Mouse (Mus musculus): ENCODE measurements around the gene Tnrc6a. TPM values are rescaled to one million over a fixed set of nuclear protein-coding genes. Genes with fewer than 3 reads are reported as not detected.

Tnrc6a gene
- total and polyA plus RNA-seq, 3 experiments, result 15.3 to 34.5 TPM; not detected in 1

GRCm38 (mm10) chr7:123108058-123109055 lies 15.3 kb upstream of the Tnrc6a start (continued):
- TF ChIP-seq ZKSCAN1 (IDR thresholded peaks at IDR 0.05; ENCODE audit: low read depth, low read length), result no peak
- TF ChIP-seq TCF12 (IDR thresholded peaks at IDR 0.05; ENCODE audit: low read depth, low read length), result peak; percentile 47; the same call in 1 of the 2 replicates
- TF ChIP-seq MXI1 (IDR thresholded peaks at IDR 0.05; ENCODE audit: low read depth, low read length), result peak; percentile 88
- no peak for TF ChIP-seq POLR2A (IDR thresholded peaks at IDR 0.05; ENCODE audit: control insufficient read depth in 1 of 2, insufficient read depth in 1 of 2, low read depth in 1 of 2, low read length in 2 of 2, poor library complexity in 1 of 2)
- TF ChIP-seq ZC3H11A (IDR thresholded peaks at IDR 0.05; ENCODE audit: low read depth, low read length), result no peak
- TF ChIP-seq RAD21 (IDR thresholded peaks at IDR 0.05; ENCODE audit: low read depth, low read length), result no peak
- peak; percentile 65; the same call in 1 of the 2 replicates for TF ChIP-seq RCOR1 (IDR thresholded peaks at IDR 0.05; ENCODE audit: low read depth, low read length)
- TF ChIP-seq ELF1 (IDR thresholded peaks at IDR 0.05; ENCODE audit: low read depth, low read length), result no peak

- TF ChIP-seq CHD2 (IDR thresholded peaks at IDR 0.05; ENCODE audit: low read length) (no peak), ELF1 (IDR thresholded peaks at IDR 0.05; ENCODE audit: low read depth, low read length) (peak; percentile 9; the same call in 1 of the 2 replicates)
- Histone ChIP-seq H3K4me1 (ENCODE audit: control insufficient read depth in 1 of 2, insufficient read depth in 2 of 2, low read length in 2 of 2) (peaks cover 0 to 20% of the 10 kb centered on the region in 2 experiments; a peak in 2 of 4 replicates), H3K36me3 (ENCODE audit: control insufficient read depth in 1 of 2, insufficient read depth in 2 of 2, low read length in 2 of 2) (peaks cover 0 to 7% of the 10 kb centered on the region in 2 experiments; a peak in 2 of 4 replicates), H3K9me3 (replicated peaks; ENCODE audit: insufficient read depth, low read length) (no peaks in the 10 kb centered on the region), H3K79me2 (ENCODE audit: control insufficient read depth, insufficient read depth, low read length, poor library complexity) (no peaks in the 10 kb centered on the region), H3K27ac (ENCODE audit: control insufficient read depth, low read depth, low read length) (peak overlapping the region; percentile 93), H3K9ac (ENCODE audit: control insufficient read depth, low read depth, low read length, poor library complexity, severe bottlenecking) (0 out of 2 replicates have a peak overlapping the region, but pooled peaks have one; percentile 53), H3K27me3 (ENCODE audit: control insufficient read depth in 1 of 2, insufficient read depth in 2 of 2, low read length in 2 of 2) (no peaks in the 10 kb centered on the region), H3K4me3 (ENCODE audit: control insufficient read depth in 1 of 2, insufficient read depth in 1 of 2, low read depth in 2 of 2, low read length in 2 of 2) (peak overlapping the region in 1 of 2 experiments; percentile 43; a peak in 3 of 4 replicates)
- peak; percentile 70 for DNase-seq (ENCODE audit: low read depth, low spot score)
Observed at GRCm38 (mm10) chr7:123109361-123110000, 14.2 kb upstream of the Tnrc6a start.

GRCm38 (mm10) chr7:123110135-123110534 lies 13.6 kb upstream of the Tnrc6a start:
- Histone ChIP-seq H3K4me3 (ENCODE audit: control insufficient read depth in 1 of 2, insufficient read depth in 1 of 2, low read depth in 2 of 2, low read length in 2 of 2) (no peak overlapping the region), H3K27me3 (ENCODE audit: control insufficient read depth in 1 of 2, insufficient read depth in 2 of 2, low read length in 2 of 2) (no peaks in the 10 kb centered on the region), H3K9me3 (replicated peaks; ENCODE audit: insufficient read depth, low read length) (no peaks in the 10 kb centered on the region), H3K9ac (ENCODE audit: control insufficient read depth, low read depth, low read length, poor library complexity, severe bottlenecking) (no peak overlapping the region), H3K79me2 (ENCODE audit: control insufficient read depth, insufficient read depth, low read length, poor library complexity) (no peaks in the 10 kb centered on the region), H3K27ac (ENCODE audit: control insufficient read depth, low read depth, low read length) (no peak overlapping the region), H3K36me3 (ENCODE audit: control insufficient read depth in 1 of 2, insufficient read depth in 2 of 2, low read length in 2 of 2) (peaks cover 0 to 7% of the 10 kb centered on the region in 2 experiments; a peak in 2 of 4 replicates), H3K4me1 (ENCODE audit: control insufficient read depth in 1 of 2, insufficient read depth in 2 of 2, low read length in 2 of 2) (peaks cover 0 to 20% of the 10 kb centered on the region in 2 experiments; a peak in 2 of 4 replicates)
- no peak for TF ChIP-seq ZNF384 (IDR thresholded peaks at IDR 0.05; ENCODE audit: low read depth, low read length)
- no peak for TF ChIP-seq SIN3A (IDR thresholded peaks at IDR 0.05; ENCODE audit: low read length)
- no peak for TF ChIP-seq UBTF (IDR thresholded peaks at IDR 0.05; ENCODE audit: borderline replicate concordance, insufficient read depth, low read depth, low read length)
- no peak for TF ChIP-seq ZC3H11A (IDR thresholded peaks at IDR 0.05; ENCODE audit: low read depth, low read length)
- no peak for TF ChIP-seq MAX (IDR thresholded peaks at IDR 0.05; ENCODE audit: low read length)
- TF ChIP-seq ELF1 (IDR thresholded peaks at IDR 0.05; ENCODE audit: low read depth, low read length), result no peak
- no peak for TF ChIP-seq POLR2A (IDR thresholded peaks at IDR 0.05; ENCODE audit: control insufficient read depth in 1 of 2, insufficient read depth in 1 of 2, low read depth in 1 of 2, low read length in 2 of 2, poor library complexity in 1 of 2)
- no peak for TF ChIP-seq EP300 (IDR thresholded peaks at IDR 0.05; ENCODE audit: low read depth in 1 of 2, low read length in 2 of 2)
- DNase-seq (ENCODE audit: low read depth, low spot score), result peak; percentile 26

Data from MEL (cell line).